13 mouse cellular contexts compared by ENCODE assay signal in the genomic region with DNA sequence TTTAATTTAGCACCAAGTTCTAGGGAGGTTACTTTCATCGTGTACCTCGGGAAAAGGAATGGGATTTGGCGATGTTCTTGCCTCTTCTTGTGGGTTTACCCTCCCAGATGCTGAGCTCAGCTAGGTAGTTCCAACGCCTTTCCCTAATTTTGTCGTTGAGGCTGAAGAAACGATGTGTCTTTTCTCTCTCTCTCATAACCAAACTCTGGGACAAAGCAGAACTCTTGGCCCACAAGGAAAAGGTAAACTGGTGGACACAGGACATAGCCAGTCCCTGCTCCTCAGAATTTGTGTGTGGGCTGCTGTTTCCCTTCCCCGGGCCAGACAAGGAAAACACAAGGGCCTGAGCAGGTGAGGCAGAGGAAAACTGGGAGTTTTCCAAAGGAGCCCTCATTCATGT. TPM values are rescaled to one million over a fixed set of nuclear protein-coding genes. Genes with fewer than 3 reads are reported as not detected.
DNase-seq lines count a peak whose midpoint lies in the region; ATAC-seq and TF ChIP-seq lines count a peak whose summit lies in the region.
"Had no signal": no experiment of that assay in that cellular context is flagged by ENCODE, and none has a peak within 500 bp of the region (broad histone marks: within the 10 kb centered on the region; RNA-seq: fewer than 3 reads in every experiment).

No protein-coding gene starts in this region.

- TF ChIP-seq CTCF in lung, postnatal 0 days (IDR thresholded peaks at IDR 0.05) = no peak

- peaks cover 78% of the 10 kb centered on the region for H3K27me3 ChIP-seq in hindbrain, embryonic 10.5 days (ENCODE audit: insufficient read depth, poor library complexity, severe bottlenecking)
- peaks cover 61% of the 10 kb centered on the region for H3K27me3 ChIP-seq in hindbrain, embryonic 12.5 days
- H3K27me3 ChIP-seq in lung, postnatal 0 days (replicated peaks; ENCODE audit: insufficient read depth, low read length) = peaks cover 28% of the 10 kb centered on the region
- peaks cover 54% of the 10 kb centered on the region for H3K27me3 ChIP-seq in hindbrain, embryonic 14.5 days (ENCODE audit: control insufficient read depth, insufficient read depth, low read length)
- H3K27me3 ChIP-seq in stomach, embryonic 15.5 days (replicated peaks) = peaks cover 59% of the 10 kb centered on the region

- no peak for DNase-seq in hindbrain, embryonic 10.5 days (ENCODE audit: low spot score)
- no peak for DNase-seq in lung, postnatal 0 days (ENCODE audit: low spot score)
- DNase-seq in lung, postnatal 36 days = no peak
- DNase-seq in hindbrain, embryonic 14.5 days (ENCODE audit: low spot score) = no peak
- DNase-seq in adrenal gland, adult 18-20 months (ENCODE audit: low spot score in 2 of 2) = no peak
- DNase-seq: liver, embryonic 13.5 days had no signal

- H3K9me3 ChIP-seq in hindbrain, embryonic 10.5 days = no peaks in the 10 kb centered on the region
- no peaks in the 10 kb centered on the region for H3K9me3 ChIP-seq in hindbrain, embryonic 12.5 days (replicated peaks)
- no peaks in the 10 kb centered on the region for H3K9me3 ChIP-seq in lung, postnatal 0 days (ENCODE audit: low read length)
- no peaks in the 10 kb centered on the region for H3K9me3 ChIP-seq in hindbrain, embryonic 14.5 days (ENCODE audit: control insufficient read depth, low read length)
- no peaks in the 10 kb centered on the region for H3K9me3 ChIP-seq in stomach, embryonic 15.5 days
- H3K9me3 ChIP-seq: liver, embryonic 13.5 days; midbrain, embryonic 12.5 days had no signal

- H3K27ac ChIP-seq in hindbrain, embryonic 10.5 days = no peak overlapping the region
- no peak overlapping the region for H3K27ac ChIP-seq in hindbrain, embryonic 12.5 days
- H3K27ac ChIP-seq in lung, postnatal 0 days (ENCODE audit: low read length) = 0 out of 2 replicates have a peak overlapping the region, but pooled peaks have one; percentile 77
- no peak overlapping the region for H3K27ac ChIP-seq in hindbrain, embryonic 14.5 days
- no peak overlapping the region for H3K27ac ChIP-seq in stomach, embryonic 15.5 days
- H3K27ac ChIP-seq: liver, embryonic 13.5 days; midbrain, embryonic 12.5 days had no signal

- no peaks in the 10 kb centered on the region for H3K36me3 ChIP-seq in hindbrain, embryonic 10.5 days
- no peaks in the 10 kb centered on the region for H3K36me3 ChIP-seq in hindbrain, embryonic 12.5 days
- H3K36me3 ChIP-seq in lung, postnatal 0 days (ENCODE audit: insufficient read depth, low read length) = no peaks in the 10 kb centered on the region
- no peaks in the 10 kb centered on the region for H3K36me3 ChIP-seq in hindbrain, embryonic 14.5 days (replicated peaks; ENCODE audit: control insufficient read depth, insufficient read depth)
- H3K36me3 ChIP-seq in stomach, embryonic 15.5 days = no peaks in the 10 kb centered on the region
- H3K36me3 ChIP-seq: liver, embryonic 13.5 days; midbrain, embryonic 12.5 days had no signal

- H3K4me3 ChIP-seq in hindbrain, embryonic 10.5 days = peak overlapping the region; percentile 54; the same call in 1 of the 2 replicates
- H3K4me3 ChIP-seq in hindbrain, embryonic 12.5 days = no peak overlapping the region
- no peak overlapping the region for H3K4me3 ChIP-seq in lung, postnatal 0 days (ENCODE audit: low read depth, low read length)
- H3K4me3 ChIP-seq in hindbrain, embryonic 14.5 days (replicated peaks; ENCODE audit: low read length) = peak overlapping the region; percentile 38; the same call in 1 of the 2 replicates
- no peak overlapping the region for H3K4me3 ChIP-seq in stomach, embryonic 15.5 days (replicated peaks)

- TF ChIP-seq EP300 in lung, postnatal 0 days (IDR thresholded peaks at IDR 0.05) = no peak

- no peak overlapping the region for H3K4me2 ChIP-seq in hindbrain, embryonic 12.5 days (replicated peaks)
- peak overlapping the region; percentile 57 for H3K4me2 ChIP-seq in lung, postnatal 0 days (replicated peaks; ENCODE audit: low read depth, low read length)
- peak overlapping the region; percentile 63 for H3K4me2 ChIP-seq in hindbrain, embryonic 14.5 days (replicated peaks)
- peak overlapping the region; percentile 87 for H3K4me2 ChIP-seq in stomach, embryonic 15.5 days

- WGBS in hindbrain, embryonic 10.5 days = 25% methylated on average over 7 of the region's 7 CpGs
- WGBS in hindbrain, embryonic 12.5 days = 24% methylated on average over 7 of the region's 7 CpGs
- 30% methylated on average over 7 of the region's 7 CpGs for WGBS in lung, postnatal 0 days
- 26% methylated on average over 7 of the region's 7 CpGs for WGBS in hindbrain, embryonic 14.5 days
- WGBS in stomach, embryonic 15.5 days = 31% methylated on average over 7 of the region's 7 CpGs

- H3K9ac ChIP-seq in hindbrain, embryonic 12.5 days = no peak overlapping the region
- no peak overlapping the region for H3K9ac ChIP-seq in lung, postnatal 0 days (replicated peaks; ENCODE audit: low read depth)
- H3K9ac ChIP-seq in hindbrain, embryonic 14.5 days = no peak overlapping the region
- no peak overlapping the region for H3K9ac ChIP-seq in stomach, embryonic 15.5 days
- H3K9ac ChIP-seq: liver, embryonic 13.5 days; midbrain, embryonic 12.5 days had no signal

- H3K4me1 ChIP-seq in hindbrain, embryonic 10.5 days (replicated peaks) = peaks cover 66% of the 10 kb centered on the region
- peaks cover 37% of the 10 kb centered on the region for H3K4me1 ChIP-seq in hindbrain, embryonic 12.5 days
- H3K4me1 ChIP-seq in lung, postnatal 0 days (ENCODE audit: insufficient read depth, low read depth, low read length) = peaks cover 13% of the 10 kb centered on the region; the same call in 1 of the 2 replicates
- peaks cover 28% of the 10 kb centered on the region for H3K4me1 ChIP-seq in hindbrain, embryonic 14.5 days (replicated peaks; ENCODE audit: control insufficient read depth, insufficient read depth, low read length)
- H3K4me1 ChIP-seq in stomach, embryonic 15.5 days = peaks cover 18% of the 10 kb centered on the region

- no peak for ATAC-seq in hindbrain, embryonic 12.5 days (ENCODE audit: low FRiP score)
- ATAC-seq in lung, postnatal 0 days = no peak
- ATAC-seq in hindbrain, embryonic 14.5 days (ENCODE audit: low FRiP score) = no peak
- no peak for ATAC-seq in stomach, embryonic 15.5 days (ENCODE audit: insufficient read depth, low FRiP score, low read depth)

RNA-seq across cellular contexts. Expression of gene Sox18, which starts 0.5 kb away (rescaled TPM):
- 21.4 and 21.7 TPM in 2 replicates for polyA plus RNA-seq in hindbrain, embryonic 10.5 days (2016; fragmentation: Nextera tagmentation; extraction: Ambion mirVana)
- 21.4 and 22.0 TPM in 2 replicates for polyA plus RNA-seq in hindbrain, embryonic 12.5 days (2016; fragmentation: Nextera tagmentation; extraction: Ambion mirVana)
- 134 and 161 TPM in 2 replicates for polyA plus RNA-seq in lung, postnatal 0 days (2015; fragmentation: Nextera tagmentation; extraction: Ambion mirVana)
- 19.3 and 20.9 TPM in 2 replicates for polyA plus RNA-seq in hindbrain, embryonic 14.5 days (2014; fragmentation: Nextera tagmentation; extraction: Ambion mirVana)
- polyA plus RNA-seq in stomach, embryonic 15.5 days (2015; fragmentation: Nextera tagmentation; extraction: Ambion mirVana) = 28.7 and 32.0 TPM in 2 replicates
- total RNA-seq in adrenal gland, adult 18-20 months (2021) = 10 to 100 TPM; 25.7 to 41.7 TPM
- total RNA-seq: granulocyte monocyte progenitor cell, adult 5-6 weeks; neutrophil, adult 5-6 weeks had no signal

RNA-seq across cellular contexts. Expression of gene Tcea2, which starts 8.1 kb away (rescaled TPM):
- 14.4 and 17.7 TPM in 2 replicates for polyA plus RNA-seq in hindbrain, embryonic 10.5 days (2016; fragmentation: Nextera tagmentation; extraction: Ambion mirVana)
- 27.7 and 29.9 TPM in 2 replicates for polyA plus RNA-seq in hindbrain, embryonic 12.5 days (2016; fragmentation: Nextera tagmentation; extraction: Ambion mirVana)
- polyA plus RNA-seq in lung, postnatal 0 days (2015; fragmentation: Nextera tagmentation; extraction: Ambion mirVana) = 14.1 and 15.3 TPM in 2 replicates
- polyA plus RNA-seq in hindbrain, embryonic 14.5 days (2014; fragmentation: Nextera tagmentation; extraction: Ambion mirVana) = 40.6 and 50.4 TPM in 2 replicates
- polyA plus RNA-seq in stomach, embryonic 15.5 days (2015; fragmentation: Nextera tagmentation; extraction: Ambion mirVana) = 21.5 and 24.2 TPM in 2 replicates
- total RNA-seq in adrenal gland, adult 18-20 months (2021) = 1 to 10 TPM; 8.7 to 8.9 TPM

RNA-seq across cellular contexts. Expression of gene Gm29797, which starts 15.2 kb away (rescaled TPM):
- not detected in 2 replicates for polyA plus RNA-seq in hindbrain, embryonic 10.5 days (2016; fragmentation: Nextera tagmentation; extraction: Ambion mirVana)
- polyA plus RNA-seq in hindbrain, embryonic 12.5 days (2016; fragmentation: Nextera tagmentation; extraction: Ambion mirVana) = 0.30 and 0.43 TPM in 2 replicates
- polyA plus RNA-seq in lung, postnatal 0 days (2015; fragmentation: Nextera tagmentation; extraction: Ambion mirVana) = not detected in 2 replicates
- 0.27 TPM in 1 of 2 replicates, not detected in the other for polyA plus RNA-seq in hindbrain, embryonic 14.5 days (2014; fragmentation: Nextera tagmentation; extraction: Ambion mirVana)
- 0.36 and 1.2 TPM in 2 replicates for polyA plus RNA-seq in stomach, embryonic 15.5 days (2015; fragmentation: Nextera tagmentation; extraction: Ambion mirVana)
- total RNA-seq in adrenal gland, adult 18-20 months (2021) = under 1 TPM in 1 of 2 experiments, not detected in 1; 0.42 TPM
- total RNA-seq: granulocyte monocyte progenitor cell, adult 5-6 weeks; neutrophil, adult 5-6 weeks had no signal
- polyA plus RNA-seq: liver, embryonic 13.5 days; midbrain, embryonic 12.5 days had no signal

RNA-seq across cellular contexts. Expression of gene Rgs19, which starts 21.8 kb away (rescaled TPM):
- 69.1 and 79.2 TPM in 2 replicates for polyA plus RNA-seq in hindbrain, embryonic 10.5 days (2016; fragmentation: Nextera tagmentation; extraction: Ambion mirVana)
- polyA plus RNA-seq in hindbrain, embryonic 12.5 days (2016; fragmentation: Nextera tagmentation; extraction: Ambion mirVana) = 49.4 and 54.4 TPM in 2 replicates
- polyA plus RNA-seq in lung, postnatal 0 days (2015; fragmentation: Nextera tagmentation; extraction: Ambion mirVana) = 32.7 and 33.3 TPM in 2 replicates
- 69.0 and 73.0 TPM in 2 replicates for polyA plus RNA-seq in hindbrain, embryonic 14.5 days (2014; fragmentation: Nextera tagmentation; extraction: Ambion mirVana)
- 51.7 and 53.3 TPM in 2 replicates for polyA plus RNA-seq in stomach, embryonic 15.5 days (2015; fragmentation: Nextera tagmentation; extraction: Ambion mirVana)
- 10 to 100 TPM; 18.8 to 22.5 TPM for total RNA-seq in adrenal gland, adult 18-20 months (2021)

RNA-seq across cellular contexts. Expression of gene Lkaaear1, which starts 26.3 kb away (rescaled TPM):
- not detected in 2 replicates for polyA plus RNA-seq in hindbrain, embryonic 10.5 days (2016; fragmentation: Nextera tagmentation; extraction: Ambion mirVana)
- polyA plus RNA-seq in hindbrain, embryonic 12.5 days (2016; fragmentation: Nextera tagmentation; extraction: Ambion mirVana) = not detected in 2 replicates
- polyA plus RNA-seq in lung, postnatal 0 days (2015; fragmentation: Nextera tagmentation; extraction: Ambion mirVana) = not detected in 2 replicates
- polyA plus RNA-seq in hindbrain, embryonic 14.5 days (2014; fragmentation: Nextera tagmentation; extraction: Ambion mirVana) = not detected in 2 replicates
- not detected in 2 replicates for polyA plus RNA-seq in stomach, embryonic 15.5 days (2015; fragmentation: Nextera tagmentation; extraction: Ambion mirVana)
- total RNA-seq in adrenal gland, adult 18-20 months (2021) = not detected
- total RNA-seq: granulocyte monocyte progenitor cell, adult 5-6 weeks; neutrophil, adult 5-6 weeks had no signal
- polyA plus RNA-seq: cortical plate, adult 2 months; forebrain, embryonic 16.5 days; liver, embryonic 13.5 days; midbrain, embryonic 12.5 days had no signal

Comparison
In these comparisons a context has a peak if more than half of its experiments do, and no peak if none do; other contexts are left out.
1. H3K4me3 ChIP-seq: peak in hindbrain, embryonic 10.5 days (single experiment) and hindbrain, embryonic 14.5 days (single experiment); none in hindbrain, embryonic 12.5 days (single experiment), lung, postnatal 0 days (single experiment) and stomach, embryonic 15.5 days (single experiment).